Mouse (Mus musculus): Measurements from ENCODE around the gene Tuba3a.

The Tuba3a gene

GRCm38 (mm10) chr6:125230571-125230970 is 55.3 kb downstream of the Tuba3a start:
- no peak for DNase-seq (ENCODE audit: low spot score)

Measured in embryo, embryonic 10 days (tissue).